Mouse (Mus musculus): ENCODE data around the gene Il7r. TPM values are rescaled to one million over a fixed set of nuclear protein-coding genes. Genes with fewer than 3 reads are reported as not detected.

The Il7r gene
- polyA plus RNA-seq, 1 experiment: 0.06 TPM

DNA sequence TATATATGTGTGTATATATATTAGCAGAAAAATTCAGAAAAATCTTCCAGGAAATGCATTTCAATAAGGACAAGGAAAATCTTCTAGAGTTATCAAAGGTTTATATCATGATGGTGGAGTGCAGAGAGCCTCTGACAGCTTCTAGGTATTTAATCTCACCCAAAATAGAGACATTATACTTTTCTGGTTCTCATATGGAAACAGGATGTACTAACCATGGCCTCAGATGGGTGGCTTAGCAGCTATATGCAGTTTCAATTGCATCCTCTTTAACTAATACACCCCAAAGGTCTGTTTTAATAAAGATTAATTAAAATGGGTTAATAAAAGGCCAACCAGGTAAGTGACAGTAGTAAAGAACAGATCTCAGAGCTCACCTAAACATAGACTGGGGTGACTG is 3.6 kb downstream of the Il7r start:
- TF ChIP-seq POLR2A (IDR thresholded peaks at IDR 0.05; ENCODE audit: control insufficient read depth, low read depth, low read length): no peak
- no peak for TF ChIP-seq CTCF (IDR thresholded peaks at IDR 0.05; ENCODE audit: control insufficient read depth, insufficient read depth, insufficient replicate concordance, low read depth, low read length)
- H3K27me3 ChIP-seq (ENCODE audit: control insufficient read depth, insufficient read depth, low read length): no peaks in the 10 kb centered on the region
- H3K27ac ChIP-seq (ENCODE audit: control insufficient read depth, insufficient read depth, low read depth, low read length): no peak overlapping the region
- no peak overlapping the region for H3K4me3 ChIP-seq (ENCODE audit: control insufficient read depth, low read depth, low read length)
- no peaks in the 10 kb centered on the region for H3K36me3 ChIP-seq (ENCODE audit: control insufficient read depth, insufficient read depth, low read length)
- H3K4me1 ChIP-seq (ENCODE audit: control insufficient read depth, insufficient read depth, low read length): no peaks in the 10 kb centered on the region

GRCm38 (mm10) chr15:9524907-9525306 is 5.1 kb downstream of the Il7r start:
- no peak overlapping the region for H3K4me3 ChIP-seq (ENCODE audit: control insufficient read depth, low read depth, low read length)
- TF ChIP-seq CTCF (IDR thresholded peaks at IDR 0.05; ENCODE audit: control insufficient read depth, insufficient read depth, insufficient replicate concordance, low read depth, low read length) (no peak), POLR2A (IDR thresholded peaks at IDR 0.05; ENCODE audit: control insufficient read depth, low read depth, low read length) (no peak)

GRCm38 (mm10) chr15:9523956-9524355 is 6.0 kb downstream of the Il7r start:
- Histone ChIP-seq H3K36me3 (ENCODE audit: control insufficient read depth, insufficient read depth, low read length) (no peaks in the 10 kb centered on the region), H3K27ac (ENCODE audit: control insufficient read depth, insufficient read depth, low read depth, low read length) (no peak overlapping the region), H3K27me3 (ENCODE audit: control insufficient read depth, insufficient read depth, low read length) (no peaks in the 10 kb centered on the region), H3K4me1 (ENCODE audit: control insufficient read depth, insufficient read depth, low read length) (no peaks in the 10 kb centered on the region), H3K4me3 (ENCODE audit: control insufficient read depth, low read depth, low read length) (no peak overlapping the region)
- TF ChIP-seq POLR2A (IDR thresholded peaks at IDR 0.05; ENCODE audit: control insufficient read depth, low read depth, low read length) (no peak), CTCF (IDR thresholded peaks at IDR 0.05; ENCODE audit: control insufficient read depth, insufficient read depth, insufficient replicate concordance, low read depth, low read length) (no peak)

More at GRCm38 (mm10) chr15:9524907-9525306, 5.1 kb downstream of the Il7r start:
- Histone ChIP-seq H3K27ac (ENCODE audit: control insufficient read depth, insufficient read depth, low read depth, low read length) (no peak overlapping the region), H3K27me3 (ENCODE audit: control insufficient read depth, insufficient read depth, low read length) (no peaks in the 10 kb centered on the region), H3K36me3 (ENCODE audit: control insufficient read depth, insufficient read depth, low read length) (no peaks in the 10 kb centered on the region), H3K4me1 (ENCODE audit: control insufficient read depth, insufficient read depth, low read length) (no peaks in the 10 kb centered on the region)

GRCm38 (mm10) chr15:9523059-9523458 is 6.9 kb downstream of the Il7r start:
- TF ChIP-seq CTCF (IDR thresholded peaks at IDR 0.05; ENCODE audit: control insufficient read depth, insufficient read depth, insufficient replicate concordance, low read depth, low read length) (no peak), POLR2A (IDR thresholded peaks at IDR 0.05; ENCODE audit: control insufficient read depth, low read depth, low read length) (no peak)
- H3K27me3 ChIP-seq (ENCODE audit: control insufficient read depth, insufficient read depth, low read length): no peaks in the 10 kb centered on the region
- H3K36me3 ChIP-seq (ENCODE audit: control insufficient read depth, insufficient read depth, low read length): no peaks in the 10 kb centered on the region
- no peak overlapping the region for H3K27ac ChIP-seq (ENCODE audit: control insufficient read depth, insufficient read depth, low read depth, low read length)
- H3K4me3 ChIP-seq (ENCODE audit: control insufficient read depth, low read depth, low read length): no peak overlapping the region
- H3K4me1 ChIP-seq (ENCODE audit: control insufficient read depth, insufficient read depth, low read length): no peaks in the 10 kb centered on the region

- no peaks in the 10 kb centered on the region for H3K27me3 ChIP-seq (ENCODE audit: control insufficient read depth, insufficient read depth, low read length)
- no peak for TF ChIP-seq POLR2A (IDR thresholded peaks at IDR 0.05; ENCODE audit: control insufficient read depth, low read depth, low read length)
- no peak for TF ChIP-seq CTCF (IDR thresholded peaks at IDR 0.05; ENCODE audit: control insufficient read depth, insufficient read depth, insufficient replicate concordance, low read depth, low read length)
- no peaks in the 10 kb centered on the region for H3K36me3 ChIP-seq (ENCODE audit: control insufficient read depth, insufficient read depth, low read length)
- H3K4me3 ChIP-seq (ENCODE audit: control insufficient read depth, low read depth, low read length): no peak overlapping the region
- no peak overlapping the region for H3K27ac ChIP-seq (ENCODE audit: control insufficient read depth, insufficient read depth, low read depth, low read length)
- H3K4me1 ChIP-seq (ENCODE audit: control insufficient read depth, insufficient read depth, low read length): no peaks in the 10 kb centered on the region
These were observed 37.9 kb downstream of the Il7r start for GRCm38 (mm10) chr15:9492077-9492476.

- TF ChIP-seq CTCF (IDR thresholded peaks at IDR 0.05; ENCODE audit: control insufficient read depth, insufficient read depth, insufficient replicate concordance, low read depth, low read length) (no peak), POLR2A (IDR thresholded peaks at IDR 0.05; ENCODE audit: control insufficient read depth, low read depth, low read length) (no peak)
- no peaks in the 10 kb centered on the region for H3K36me3 ChIP-seq (ENCODE audit: control insufficient read depth, insufficient read depth, low read length)
These were observed 40.4 kb downstream of the Il7r start for GRCm38 (mm10) chr15:9489417-9490118.

GRCm38 (mm10) chr15:9473188-9473587 is 56.8 kb downstream of the Il7r start:
- Histone ChIP-seq H3K36me3 (ENCODE audit: control insufficient read depth, insufficient read depth, low read length) (no peaks in the 10 kb centered on the region), H3K4me3 (ENCODE audit: control insufficient read depth, low read depth, low read length) (no peak overlapping the region), H3K27me3 (ENCODE audit: control insufficient read depth, insufficient read depth, low read length) (no peaks in the 10 kb centered on the region), H3K4me1 (ENCODE audit: control insufficient read depth, insufficient read depth, low read length) (no peaks in the 10 kb centered on the region), H3K27ac (ENCODE audit: control insufficient read depth, insufficient read depth, low read depth, low read length) (no peak overlapping the region)
- TF ChIP-seq CTCF (IDR thresholded peaks at IDR 0.05; ENCODE audit: control insufficient read depth, insufficient read depth, insufficient replicate concordance, low read depth, low read length): no peak
- TF ChIP-seq POLR2A (IDR thresholded peaks at IDR 0.05; ENCODE audit: control insufficient read depth, low read depth, low read length): no peak

More at GRCm38 (mm10) chr15:9489417-9490118, 40.4 kb downstream of the Il7r start:
- Histone ChIP-seq H3K4me3 (ENCODE audit: control insufficient read depth, low read depth, low read length) (no peak overlapping the region), H3K4me1 (ENCODE audit: control insufficient read depth, insufficient read depth, low read length) (no peaks in the 10 kb centered on the region), H3K27me3 (ENCODE audit: control insufficient read depth, insufficient read depth, low read length) (no peaks in the 10 kb centered on the region), H3K27ac (ENCODE audit: control insufficient read depth, insufficient read depth, low read depth, low read length) (no peak overlapping the region)

Measured in testis, adult 2 months (tissue).